Mouse (Mus musculus): Measurements from ENCODE around the gene Klrg1. TPM values are rescaled to one million over a fixed set of nuclear protein-coding genes. Genes with fewer than 3 reads are reported as not detected.
A peak's percentile ranks its signal among the peaks of the same experiment; 100 is the strongest.

The Klrg1 gene
- 0.20 TPM in 1 of 2 replicates, not detected in the other for polyA plus RNA-seq (2016; fragmentation: Nextera tagmentation; extraction: Ambion mirVana)

DNA sequence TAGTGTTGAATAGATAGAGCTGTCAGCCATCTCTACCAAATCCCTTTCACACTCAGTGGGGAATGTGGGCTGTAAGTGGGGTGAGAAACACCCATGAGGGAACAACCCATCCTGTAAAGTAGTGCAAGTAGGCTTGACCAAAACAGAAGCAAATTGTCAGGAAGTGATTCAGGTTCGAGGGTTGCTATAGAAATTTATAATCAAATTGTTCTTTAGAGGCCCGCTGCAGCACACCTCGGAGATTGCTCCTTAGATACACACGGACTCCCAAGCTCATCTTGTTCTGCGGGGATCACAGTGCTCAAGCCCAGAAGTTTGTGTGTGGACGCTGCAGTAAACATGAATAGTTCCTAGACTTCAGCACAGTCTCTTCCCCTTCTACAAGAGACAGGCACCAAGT is at the start of gene Klrg1:
Klrg1 (minus strand) TSS at position 101 of the 400 bp plus-strand sequence.
- WGBS = 87% methylated on average over 6 of the region's 6 CpGs
- no peaks in the 10 kb centered on the region for H3K4me1 ChIP-seq

GRCm38 (mm10) chr6:122325361-122325975 is 42.8 kb upstream of the Klrg1 start:
- peaks cover 94% of the 10 kb centered on the region for H3K36me3 ChIP-seq
- 90% methylated on average over 6 of the region's 6 CpGs for WGBS

More for the DNA sequence above, at the start of gene Klrg1:
- DNase-seq (ENCODE audit: low spot score) = no peak
- H3K27me3 ChIP-seq (ENCODE audit: low read depth, poor library complexity, severe bottlenecking) = no peaks in the 10 kb centered on the region
- no peaks in the 10 kb centered on the region for H3K36me3 ChIP-seq
- H3K9me3 ChIP-seq (replicated peaks) = no peaks in the 10 kb centered on the region
- H3K27ac ChIP-seq = no peak within 1 kb of the TSS
- H3K4me3 ChIP-seq = no peak within 1 kb of the TSS

GRCm38 (mm10) chr6:122318726-122319125 is 36.0 kb upstream of the Klrg1 start:
- H3K4me3 ChIP-seq = no peak overlapping the region
- no peaks in the 10 kb centered on the region for H3K4me1 ChIP-seq
- no peaks in the 10 kb centered on the region for H3K27me3 ChIP-seq (ENCODE audit: low read depth, poor library complexity, severe bottlenecking)
- H3K36me3 ChIP-seq = peaks cover 99% of the 10 kb centered on the region
- 95% methylated on average over 1 of the region's 1 CpGs for WGBS
- H3K9me3 ChIP-seq (replicated peaks) = no peaks in the 10 kb centered on the region
- no peak for DNase-seq (ENCODE audit: low spot score)
- H3K27ac ChIP-seq = no peak overlapping the region

More at GRCm38 (mm10) chr6:122325361-122325975, 42.8 kb upstream of the Klrg1 start:
- Histone ChIP-seq H3K4me3 (no peak overlapping the region), H3K27ac (no peak overlapping the region), H3K9me3 (replicated peaks) (no peaks in the 10 kb centered on the region), H3K27me3 (ENCODE audit: low read depth, poor library complexity, severe bottlenecking) (no peaks in the 10 kb centered on the region), H3K4me1 (no peaks in the 10 kb centered on the region)
- no peak for DNase-seq (ENCODE audit: low spot score)

DNA sequence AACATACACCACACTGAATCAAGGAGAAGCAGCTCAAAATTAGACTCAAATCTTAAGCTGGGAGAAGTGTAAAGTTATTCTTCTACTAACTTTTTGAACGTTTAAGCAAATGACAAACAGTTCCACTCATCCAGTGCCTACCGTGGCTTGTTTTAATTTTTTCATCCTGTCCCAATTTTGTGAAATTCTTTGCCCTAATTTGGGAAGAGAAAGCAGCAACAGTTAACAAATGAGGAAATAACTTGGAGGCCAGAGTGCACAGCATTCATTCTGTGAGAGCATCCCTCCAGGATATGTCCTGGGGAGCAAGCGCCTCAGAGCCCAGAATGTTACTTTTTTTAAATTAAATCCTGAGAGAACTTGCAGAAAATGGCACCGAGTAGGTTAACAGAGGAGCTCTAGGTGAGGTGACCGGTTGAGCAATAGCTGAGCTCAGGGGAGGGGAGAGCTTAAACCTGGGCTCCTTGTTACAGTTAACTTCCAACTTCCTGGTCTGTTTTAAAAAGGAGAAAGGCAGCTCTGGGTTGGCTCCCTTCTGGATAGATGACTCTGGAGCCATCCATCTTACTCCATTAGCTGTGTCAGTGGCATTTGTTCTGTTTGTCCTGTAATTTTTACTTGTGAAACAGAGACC is 27.6 kb upstream of the Klrg1 start:
- Histone ChIP-seq H3K9me3 (replicated peaks) (no peaks in the 10 kb centered on the region), H3K27ac (no peak overlapping the region), H3K36me3 (peaks cover 35% of the 10 kb centered on the region), H3K4me1 (peaks cover 16% of the 10 kb centered on the region), H3K4me3 (peak overlapping the region; percentile 81), H3K27me3 (ENCODE audit: low read depth, poor library complexity, severe bottlenecking) (no peaks in the 10 kb centered on the region)
- no peak for DNase-seq (ENCODE audit: low spot score)
- 79% methylated on average over 5 of the region's 5 CpGs for WGBS

DNA sequence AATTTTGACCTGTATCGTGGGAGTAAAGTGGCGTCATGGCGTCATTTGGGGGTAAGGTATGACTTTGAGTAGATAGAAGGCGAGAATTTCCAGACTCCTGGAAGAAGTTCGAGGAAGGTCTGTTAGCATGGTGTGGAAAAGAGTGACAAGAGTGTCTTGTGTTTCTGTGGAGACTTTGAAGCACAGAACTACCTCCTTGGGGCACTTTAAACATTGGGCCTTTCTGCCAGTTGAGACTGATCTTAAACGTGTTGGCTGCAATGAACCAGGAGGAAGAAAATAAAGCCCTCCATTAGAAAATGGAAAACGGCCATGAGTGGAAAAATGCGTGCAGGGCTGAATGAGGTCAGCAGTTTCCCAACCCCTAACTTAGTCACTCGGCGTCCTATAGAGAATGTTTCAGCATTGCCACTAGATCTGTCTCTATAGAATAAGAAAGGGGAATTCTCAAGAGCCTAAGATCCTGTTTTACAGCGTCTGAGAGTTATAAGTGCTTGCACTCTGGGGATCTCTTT is 26.8 kb upstream of the Klrg1 start:
- Histone ChIP-seq H3K4me3 (peak overlapping the region; percentile 81), H3K9me3 (replicated peaks) (no peaks in the 10 kb centered on the region), H3K36me3 (peaks cover 27% of the 10 kb centered on the region), H3K4me1 (peaks cover 16% of the 10 kb centered on the region), H3K27me3 (ENCODE audit: low read depth, poor library complexity, severe bottlenecking) (no peaks in the 10 kb centered on the region), H3K27ac (peak overlapping the region; percentile 84)
- DNase-seq (ENCODE audit: low spot score) = no peak
- WGBS = 19% methylated on average over 11 of the region's 11 CpGs

- peak; percentile 91 for DNase-seq (ENCODE audit: low spot score)
- Histone ChIP-seq H3K4me1 (peaks cover 24% of the 10 kb centered on the region), H3K36me3 (peaks cover 20% of the 10 kb centered on the region), H3K27ac (peak within 1 kb of the TSS; percentile 84), H3K27me3 (ENCODE audit: low read depth, poor library complexity, severe bottlenecking) (no peaks in the 10 kb centered on the region), H3K9me3 (replicated peaks) (no peaks in the 10 kb centered on the region), H3K4me3 (peak within 1 kb of the TSS; percentile 81)
- WGBS = 0% methylated on average over 49 of the region's 49 CpGs
Observed at GRCm38 (mm10) chr6:122308505-122309393, 26.1 kb upstream of the Klrg1 start, which contains the start of gene M6pr. Gene M6pr, plus strand, starts transcription at chr6:122308720.

- Histone ChIP-seq H3K9me3 (replicated peaks) (no peaks in the 10 kb centered on the region), H3K4me3 (peak overlapping the region; percentile 81), H3K36me3 (peaks cover 13% of the 10 kb centered on the region), H3K4me1 (peaks cover 27% of the 10 kb centered on the region), H3K27me3 (ENCODE audit: low read depth, poor library complexity, severe bottlenecking) (no peaks in the 10 kb centered on the region), H3K27ac (peak overlapping the region; percentile 84)
- 73% methylated on average over 6 of the region's 6 CpGs for WGBS
- no peak for DNase-seq (ENCODE audit: low spot score)
Observed at GRCm38 (mm10) chr6:122308136-122308504, 25.4 kb upstream of the Klrg1 start.

DNA sequence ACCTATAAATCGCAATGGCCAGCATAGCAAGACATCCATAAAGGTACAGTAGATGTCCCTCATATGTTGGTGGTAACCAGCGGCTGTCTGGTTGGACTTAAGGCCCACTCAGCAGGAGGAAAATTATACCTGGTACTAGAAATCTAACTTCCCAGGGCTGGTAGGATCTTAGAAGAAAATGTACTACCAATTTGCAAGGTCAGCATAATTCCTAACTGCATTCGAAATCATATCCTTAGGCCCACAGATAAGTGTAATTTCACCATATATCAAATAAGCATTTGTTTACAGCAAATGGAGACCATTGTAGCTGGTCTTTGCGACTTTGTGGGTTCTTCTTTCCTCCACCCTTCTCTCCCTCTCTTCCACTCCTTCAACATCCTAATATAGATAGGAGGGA is 24.0 kb upstream of the Klrg1 start:
- no peaks in the 10 kb centered on the region for H3K9me3 ChIP-seq (replicated peaks)
- DNase-seq (ENCODE audit: low spot score) = no peak
- H3K36me3 ChIP-seq = no peaks in the 10 kb centered on the region
- H3K27me3 ChIP-seq (ENCODE audit: low read depth, poor library complexity, severe bottlenecking) = no peaks in the 10 kb centered on the region
- H3K4me1 ChIP-seq = peaks cover 27% of the 10 kb centered on the region
- no peak overlapping the region for H3K27ac ChIP-seq
- H3K4me3 ChIP-seq = no peak overlapping the region
- WGBS = 94% methylated on average over 4 of the region's 4 CpGs

GRCm38 (mm10) chr6:122304790-122305555 is 22.3 kb upstream of the Klrg1 start:
- peak overlapping the region; percentile 26; the same call in 1 of the 2 replicates for H3K27ac ChIP-seq

DNA sequence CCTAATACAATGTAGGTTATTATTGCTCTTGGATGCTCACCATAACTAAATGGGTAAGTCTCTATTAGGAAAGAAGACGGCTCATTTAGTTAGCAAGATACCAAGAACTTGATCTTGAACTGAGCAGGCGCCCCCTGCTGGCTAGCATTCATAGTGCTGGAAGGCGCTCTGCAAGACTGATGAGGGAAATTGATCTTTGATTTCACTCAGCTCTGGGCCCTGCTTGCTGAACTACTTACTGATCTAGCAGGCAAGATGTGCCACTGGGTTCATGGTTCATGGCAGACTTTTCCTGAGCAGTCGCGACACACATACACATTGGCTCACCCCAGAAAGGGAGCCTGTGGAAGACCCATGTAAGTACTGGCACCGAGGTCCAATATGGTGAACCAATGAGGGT is 21.7 kb upstream of the Klrg1 start:
- Histone ChIP-seq H3K4me1 (peaks cover 14% of the 10 kb centered on the region), H3K27me3 (ENCODE audit: low read depth, poor library complexity, severe bottlenecking) (no peaks in the 10 kb centered on the region), H3K27ac (peak overlapping the region; percentile 26; the same call in 1 of the 2 replicates), H3K9me3 (replicated peaks) (no peaks in the 10 kb centered on the region), H3K4me3 (no peak overlapping the region), H3K36me3 (no peaks in the 10 kb centered on the region)
- peak; percentile 90 for DNase-seq (ENCODE audit: low spot score)
- WGBS = 32% methylated on average over 6 of the region's 6 CpGs

More at GRCm38 (mm10) chr6:122304790-122305555, 22.3 kb upstream of the Klrg1 start:
- Histone ChIP-seq H3K36me3 (no peaks in the 10 kb centered on the region), H3K4me3 (no peak overlapping the region), H3K9me3 (replicated peaks) (no peaks in the 10 kb centered on the region), H3K4me1 (peaks cover 18% of the 10 kb centered on the region), H3K27me3 (ENCODE audit: low read depth, poor library complexity, severe bottlenecking) (no peaks in the 10 kb centered on the region)
- no peak for DNase-seq (ENCODE audit: low spot score)
- whole genome bisulfite sequencing = 87% methylated on average over 12 of the region's 12 CpGs

DNA sequence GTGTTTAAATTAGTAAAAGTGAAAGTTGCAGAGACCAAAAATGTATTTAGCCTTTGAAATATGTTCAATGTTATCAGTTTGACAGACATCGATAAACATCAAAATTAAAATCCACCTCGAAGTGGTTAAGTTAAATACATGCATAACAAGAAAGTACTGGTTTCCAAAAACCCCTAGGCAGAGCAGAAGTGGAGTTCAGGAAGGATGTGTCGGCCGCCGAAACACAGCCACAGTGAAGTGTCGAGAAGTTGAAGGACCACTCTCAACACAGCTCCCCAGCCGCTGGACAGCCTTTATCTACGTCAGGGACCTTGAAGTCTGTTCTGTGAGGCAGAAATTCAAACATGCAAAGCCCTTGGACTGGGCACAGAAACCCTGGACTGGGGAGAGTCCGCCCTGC is 20.8 kb upstream of the Klrg1 start:
- Histone ChIP-seq H3K4me3 (no peak overlapping the region), H3K9me3 (replicated peaks) (no peaks in the 10 kb centered on the region), H3K27me3 (ENCODE audit: low read depth, poor library complexity, severe bottlenecking) (no peaks in the 10 kb centered on the region), H3K27ac (peak overlapping the region; percentile 74), H3K4me1 (peaks cover 14% of the 10 kb centered on the region), H3K36me3 (no peaks in the 10 kb centered on the region)
- WGBS = 86% methylated on average over 9 of the region's 9 CpGs
- DNase-seq (ENCODE audit: low spot score) = peak; percentile 43

DNA sequence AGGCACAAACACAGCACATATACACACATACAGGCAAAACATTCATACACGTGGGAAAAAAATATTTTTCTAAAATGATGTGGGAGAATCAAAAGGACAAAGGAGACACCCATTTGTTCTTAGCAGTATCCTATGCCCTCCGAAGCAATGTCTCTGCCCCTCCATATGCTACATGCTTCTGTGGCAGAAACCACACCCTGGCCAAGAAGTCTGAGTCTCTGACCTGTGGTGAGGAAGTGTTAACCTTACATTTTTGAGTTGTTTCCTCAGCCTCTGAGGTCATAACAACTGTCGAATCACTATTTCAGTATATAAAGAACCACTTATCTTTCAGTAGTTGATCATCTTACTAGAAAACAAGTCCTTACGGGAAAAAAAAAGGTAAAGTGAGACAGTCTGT is 20.0 kb upstream of the Klrg1 start:
- H3K27ac ChIP-seq = no peak overlapping the region
- H3K36me3 ChIP-seq = no peaks in the 10 kb centered on the region
- DNase-seq (ENCODE audit: low spot score) = no peak
- H3K27me3 ChIP-seq (ENCODE audit: low read depth, poor library complexity, severe bottlenecking) = no peaks in the 10 kb centered on the region
- H3K4me3 ChIP-seq = no peak overlapping the region
- H3K9me3 ChIP-seq (replicated peaks) = no peaks in the 10 kb centered on the region
- H3K4me1 ChIP-seq = peaks cover 23% of the 10 kb centered on the region
- 90% methylated on average over 4 of the region's 4 CpGs for WGBS
